ENCODE assay signal across 19 mouse cellular contexts in the genomic region with DNA sequence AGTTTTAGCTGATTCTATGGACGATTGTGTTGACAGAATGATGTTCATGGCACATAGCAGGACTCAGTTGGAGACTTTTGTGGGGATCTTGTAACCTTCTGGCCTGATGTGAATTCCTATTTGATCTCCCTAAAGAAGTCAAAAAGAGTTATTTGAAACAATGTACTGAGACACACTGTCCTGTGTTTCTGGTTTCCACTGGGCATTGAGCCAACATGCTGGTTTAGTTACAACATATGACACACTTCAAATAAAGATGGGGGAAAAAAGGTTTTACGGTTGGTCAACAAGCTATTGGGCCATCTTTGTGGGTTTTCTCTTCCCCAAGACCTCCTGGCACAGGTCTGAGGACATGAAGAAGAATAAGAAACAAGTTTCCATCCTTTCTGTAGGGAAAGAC.
A peak's percentile ranks its signal among the peaks of the same experiment; 100 is the strongest.
DNase-seq lines count a peak whose midpoint lies in the region; ATAC-seq lines count a peak whose summit lies in the region.
"Had no signal": no experiment of that assay in that cellular context is flagged by ENCODE, and none has a peak within 500 bp of the region (broad histone marks: within the 10 kb centered on the region; RNA-seq: fewer than 3 reads in every experiment).

No protein-coding gene starts in this region.

- H3K27me3 ChIP-seq in limb, embryonic 13.5 days, result no peaks in the 10 kb centered on the region
- H3K27me3 ChIP-seq in limb, embryonic 10.5 days (ENCODE audit: low read depth, poor library complexity, severe bottlenecking), result no peaks in the 10 kb centered on the region
- H3K27me3 ChIP-seq: forebrain, embryonic 15.5 days; heart, embryonic 15.5 days; hindbrain, embryonic 15.5 days; midbrain, embryonic 12.5 days had no signal

- no peak overlapping the region for H3K4me3 ChIP-seq in limb, embryonic 13.5 days
- no peak overlapping the region for H3K4me3 ChIP-seq in limb, embryonic 10.5 days
- H3K4me3 ChIP-seq: forebrain, embryonic 15.5 days; heart, embryonic 15.5 days; hindbrain, embryonic 15.5 days; midbrain, embryonic 12.5 days had no signal

- peak; percentile 71; the same call in 1 of the 2 replicates for ATAC-seq in limb, embryonic 13.5 days (ENCODE audit: low FRiP score, low read depth)
- peak; percentile 26; the same call in 1 of the 2 replicates for ATAC-seq in megakaryocyte progenitor cell, adult 5-6 weeks (replicated peaks; ENCODE audit: poor library complexity)
- ATAC-seq: forebrain, embryonic 15.5 days had no signal

- no peak overlapping the region for H3K4me2 ChIP-seq in limb, embryonic 13.5 days (replicated peaks)
- H3K4me2 ChIP-seq: forebrain, embryonic 15.5 days; heart, embryonic 15.5 days; hindbrain, embryonic 15.5 days; midbrain, embryonic 12.5 days had no signal

- no peak overlapping the region for H3K9ac ChIP-seq in limb, embryonic 13.5 days
- H3K9ac ChIP-seq: forebrain, embryonic 15.5 days; heart, embryonic 15.5 days; hindbrain, embryonic 15.5 days; midbrain, embryonic 12.5 days had no signal

- H3K27ac ChIP-seq in limb, embryonic 13.5 days, result no peak overlapping the region
- no peak overlapping the region for H3K27ac ChIP-seq in limb, embryonic 10.5 days
- H3K27ac ChIP-seq: forebrain, embryonic 15.5 days; heart, embryonic 15.5 days; hindbrain, embryonic 15.5 days; midbrain, embryonic 12.5 days had no signal

- peak; percentile 16 to 22 for DNase-seq in cerebellum, postnatal 10 days
- DNase-seq in cerebellum, adult 18-20 months, result no peak
- DNase-seq in limb, embryonic 10.5 days (ENCODE audit: low spot score), result no peak
- peak; percentile 13 to 14 for DNase-seq in urinary bladder, adult 18-20 months (ENCODE audit: low spot score in 2 of 2)
- DNase-seq in urinary bladder, postnatal 10 days (ENCODE audit: low spot score), result no peak
- DNase-seq in ovary, postnatal 14 days (ENCODE audit: low spot score), result no peak
- DNase-seq: adrenal gland, adult 2 months; cerebellum, adult 8-10 months; embryo, embryonic 11 days; heart, adult 11 months; kidney, adult 18-20 months; kidney, postnatal 36 days; thymus, adult 18-20 months had no signal

- no peaks in the 10 kb centered on the region for H3K9me3 ChIP-seq in limb, embryonic 13.5 days
- no peaks in the 10 kb centered on the region for H3K9me3 ChIP-seq in limb, embryonic 10.5 days (replicated peaks)
- H3K9me3 ChIP-seq: forebrain, embryonic 15.5 days; heart, embryonic 15.5 days; hindbrain, embryonic 15.5 days; midbrain, embryonic 12.5 days had no signal

- peaks cover 6% of the 10 kb centered on the region; the same call in 1 of the 2 replicates for H3K4me1 ChIP-seq in limb, embryonic 13.5 days
- no peaks in the 10 kb centered on the region for H3K4me1 ChIP-seq in limb, embryonic 10.5 days
- H3K4me1 ChIP-seq: forebrain, embryonic 15.5 days; heart, embryonic 15.5 days; hindbrain, embryonic 15.5 days; midbrain, embryonic 12.5 days had no signal

- 43% methylated on average over 2 of the region's 2 CpGs for WGBS in limb, embryonic 13.5 days
- WGBS in limb, embryonic 10.5 days, result 90% methylated on average over 2 of the region's 2 CpGs

- no peaks in the 10 kb centered on the region for H3K36me3 ChIP-seq in limb, embryonic 13.5 days
- no peaks in the 10 kb centered on the region for H3K36me3 ChIP-seq in limb, embryonic 10.5 days
- H3K36me3 ChIP-seq: forebrain, embryonic 15.5 days; heart, embryonic 15.5 days; hindbrain, embryonic 15.5 days; midbrain, embryonic 12.5 days had no signal

Comparison
In these comparisons a context has a peak if more than half of its experiments do, and no peak if none do; other contexts are left out.
1. DNase-seq: peak in cerebellum, postnatal 10 days (2 of 2) and urinary bladder, adult 18-20 months (2 of 2); none in cerebellum, adult 18-20 months (0 of 2), limb, embryonic 10.5 days (single experiment), urinary bladder, postnatal 10 days (single experiment) and ovary, postnatal 14 days (single experiment).